Mouse (Mus musculus) testis, adult 2 months (tissue): ENCODE measurements around the gene Adamts6.

Experiments
- CTCF ChIP-seq: fragments of 200-500 bp; IDR thresholded peaks from 2 replicates; pipeline ENCODE4 v1.5.1; 2012; ENCODE audit warnings: low read depth, mild to moderate bottlenecking, inconsistent platforms, low read length, moderate library complexity; ENCODE audit not compliant: control insufficient read depth, insufficient read depth, insufficient replicate concordance
- POLR2A ChIP-seq: fragments of 200-500 bp; IDR thresholded peaks from 2 replicates; pipeline ENCODE4 v1.6.1; 2012; ENCODE audit warnings: low read depth, mild to moderate bottlenecking, inconsistent platforms, low read length, moderate library complexity; ENCODE audit not compliant: control insufficient read depth

DNA sequence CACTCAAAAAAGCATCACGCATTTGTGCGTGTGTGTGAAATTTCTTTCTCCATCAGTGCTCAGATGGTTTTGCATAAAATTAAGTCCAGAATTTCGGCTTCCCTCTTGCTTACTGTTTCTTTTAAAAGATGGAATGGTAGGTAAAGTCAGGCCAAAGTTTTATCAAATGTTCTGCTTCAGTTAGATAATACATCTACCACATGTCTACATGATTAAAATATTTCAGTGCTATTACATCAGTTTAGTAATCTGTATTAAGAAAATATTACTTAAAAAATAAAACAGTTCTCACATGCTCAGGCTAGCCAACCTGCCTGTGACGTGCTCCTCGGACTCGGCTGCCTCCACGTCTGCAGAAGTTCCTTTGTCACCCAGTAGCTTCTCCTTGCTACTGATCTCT lies 245.1 kb downstream of the Adamts6 start:
- TF ChIP-seq CTCF (no peak), POLR2A (no peak)
